Mouse (Mus musculus) G1E (cell line): ENCODE results near the gene Rab21. TPM values are rescaled to one million over a fixed set of nuclear protein-coding genes. Genes with fewer than 3 reads are reported as not detected.

Source experiments
- ATAC-seq: 2 replicates; pipeline ENCODE4 v1.8.0; 2016; ENCODE audit warnings: mild to moderate bottlenecking; ENCODE audit not compliant: insufficient number of reproducible peaks, poor library complexity, low FRiP score, severe bottlenecking; ENCODE audit errors: extremely low read depth
- DNase-seq: peaks from one replicate; pipeline ENCODE4 v3.0.0; 2012; ENCODE audit warnings: low spot score
- H3K27me3 ChIP-seq: 2 replicates; pipeline ENCODE4 v1.6.1; 2012; ENCODE audit warnings: mild to moderate bottlenecking, low read length, inconsistent platforms; ENCODE audit not compliant: insufficient read depth
- H3K36me3 ChIP-seq: replicated peaks from 2 replicates; pipeline ENCODE3; 2012; ENCODE audit warnings: mild to moderate bottlenecking, inconsistent platforms
- H3K4me1 ChIP-seq: 2 replicates; pipeline ENCODE4 v1.6.1; 2012; ENCODE audit warnings: low read depth, low read length, inconsistent platforms, mixed read lengths; ENCODE audit not compliant: insufficient read depth
- H3K4me3 ChIP-seq: 2 replicates; pipeline ENCODE4 v1.5.1; 2012; ENCODE audit warnings: low read depth, mild to moderate bottlenecking, inconsistent platforms, low read length, moderate library complexity, mixed read lengths
- H3K9me3 ChIP-seq: replicated peaks from 2 replicates; pipeline ENCODE4 v1.6.1; 2012; ENCODE audit warnings: inconsistent platforms
- CTCF ChIP-seq: IDR thresholded peaks from 2 replicates; pipeline ENCODE4 v1.5.1; 2012; ENCODE audit warnings: low read depth, low read length, inconsistent platforms, mixed read lengths
- GATA1 ChIP-seq: IDR thresholded peaks from 2 replicates; pipeline ENCODE4 v1.6.1; 2012; ENCODE audit warnings: borderline replicate concordance, low read length, inconsistent platforms, mixed read lengths
- GATA2 ChIP-seq: IDR thresholded peaks from 2 replicates; pipeline ENCODE4 v1.6.1; 2012; ENCODE audit warnings: low read depth, low read length, inconsistent platforms, borderline replicate concordance
- POLR2AphosphoS5 ChIP-seq: IDR thresholded peaks from 2 replicates; pipeline ENCODE4 v1.6.1; 2012; ENCODE audit warnings: low read depth, low read length, inconsistent platforms; ENCODE audit not compliant: insufficient replicate concordance
- TAL1 ChIP-seq: conservative IDR thresholded peaks from 2 replicates; pipeline ENCODE4 v1.6.1; 2012; ENCODE audit warnings: low read depth, low read length, inconsistent platforms, mixed read lengths
- polyA plus RNA-seq: library from polyadenylated mRNA; stranded (reverse); fragments of >175 nt; gene quantifications from 2 replicates; pipeline ENCODE4 v1.2.3, GENCODE M21; 2012
- total RNA-seq, 2 experiments: library from RNA; stranded (forward) in 1 of 2; stranded (reverse) in 1 of 2; fragments of 200-1000 nt in 1 of 2; fragments of >200 nt in 1 of 2; fragmentation: Nextera tagmentation in 1 of 2; gene quantifications; 2 replicates each; pipeline ENCODE4 v1.2.3; 2014 to 2017

Gene Rab21
- total and polyA plus RNA-seq, 3 experiments, result 23.5 to 71.5 (median 43.1) TPM

- no peaks in the 10 kb centered on the region for H3K27me3 ChIP-seq
- no peaks in the 10 kb centered on the region for H3K9me3 ChIP-seq
- no peak for ATAC-seq
- H3K36me3 ChIP-seq, result peaks cover 36% of the 10 kb centered on the region
- peaks cover 18% of the 10 kb centered on the region for H3K4me1 ChIP-seq
- H3K4me3 ChIP-seq, result no peak overlapping the region
- no peak for TF ChIP-seq TAL1
- DNase-seq, result no peak
Observed at GRCm38 (mm10) chr10:115356106-115356505, 40.7 kb upstream of the Rab21 start.

- DNase-seq, result no peak
- ATAC-seq, result no peak
- no peak overlapping the region for H3K4me3 ChIP-seq
- H3K4me1 ChIP-seq, result peaks cover 13% of the 10 kb centered on the region
- TF ChIP-seq POLR2AphosphoS5 (no peak), TAL1 (no peak), GATA1 (no peak), CTCF (no peak), GATA2 (no peak)
- H3K36me3 ChIP-seq, result peaks cover 36% of the 10 kb centered on the region
- no peaks in the 10 kb centered on the region for H3K9me3 ChIP-seq
- no peaks in the 10 kb centered on the region for H3K27me3 ChIP-seq
Observed at GRCm38 (mm10) chr10:115355016-115355415, 39.6 kb upstream of the Rab21 start.

GRCm38 (mm10) chr10:115354553-115354952 is 39.2 kb upstream of the Rab21 start:
- no peaks in the 10 kb centered on the region for H3K27me3 ChIP-seq
- ATAC-seq, result no peak
- no peak for TF ChIP-seq POLR2AphosphoS5
- TF ChIP-seq TAL1, result no peak
- no peak for TF ChIP-seq GATA1
- TF ChIP-seq GATA2, result no peak
- peaks cover 37% of the 10 kb centered on the region for H3K36me3 ChIP-seq
- H3K4me3 ChIP-seq, result no peak overlapping the region
- H3K9me3 ChIP-seq, result no peaks in the 10 kb centered on the region
- peaks cover 13% of the 10 kb centered on the region for H3K4me1 ChIP-seq
- DNase-seq, result no peak

GRCm38 (mm10) chr10:115350810-115351397 is 35.5 kb upstream of the Rab21 start:
- H3K4me1 ChIP-seq, result peaks cover 7% of the 10 kb centered on the region
- no peak overlapping the region for H3K4me3 ChIP-seq
- TF ChIP-seq CTCF (no peak), GATA1 (no peak)
- no peak for DNase-seq
- ATAC-seq, result no peak
- no peaks in the 10 kb centered on the region for H3K27me3 ChIP-seq
- H3K9me3 ChIP-seq, result no peaks in the 10 kb centered on the region
- H3K36me3 ChIP-seq, result peaks cover 29% of the 10 kb centered on the region

- Histone ChIP-seq H3K27me3 (no peaks in the 10 kb centered on the region), H3K9me3 (no peaks in the 10 kb centered on the region), H3K4me3 (no peak overlapping the region), H3K4me1 (peaks cover 7% of the 10 kb centered on the region), H3K36me3 (peaks cover 27% of the 10 kb centered on the region)
- DNase-seq, result no peak
- TF ChIP-seq POLR2AphosphoS5, result no peak
- no peak for TF ChIP-seq GATA2
- no peak for TF ChIP-seq CTCF
- no peak for TF ChIP-seq GATA1
- TF ChIP-seq TAL1, result no peak
- ATAC-seq, result no peak
Observed at GRCm38 (mm10) chr10:115349509-115349908, 34.1 kb upstream of the Rab21 start.

GRCm38 (mm10) chr10:115349029-115349428 is 33.6 kb upstream of the Rab21 start:
- DNase-seq, result no peak
- Histone ChIP-seq H3K9me3 (no peaks in the 10 kb centered on the region), H3K36me3 (peaks cover 26% of the 10 kb centered on the region), H3K27me3 (no peaks in the 10 kb centered on the region), H3K4me1 (peaks cover 7% of the 10 kb centered on the region), H3K4me3 (no peak overlapping the region)
- TF ChIP-seq POLR2AphosphoS5 (no peak), GATA2 (no peak), GATA1 (no peak), TAL1 (no peak), CTCF (no peak)
- ATAC-seq, result no peak

- TF ChIP-seq TAL1 (no peak), GATA2 (no peak), GATA1 (no peak), POLR2AphosphoS5 (no peak), CTCF (no peak)
- Histone ChIP-seq H3K4me3 (no peak overlapping the region), H3K36me3 (peaks cover 30% of the 10 kb centered on the region), H3K4me1 (peaks cover 11% of the 10 kb centered on the region), H3K27me3 (no peaks in the 10 kb centered on the region), H3K9me3 (no peaks in the 10 kb centered on the region)
- no peak for DNase-seq
- ATAC-seq, result no peak
Observed at GRCm38 (mm10) chr10:115348131-115348530, 32.7 kb upstream of the Rab21 start.
